Mouse (Mus musculus) adrenal gland, postnatal 25 days (tissue): ENCODE data around the gene Ccl21b. TPM values are rescaled to one million over a fixed set of nuclear protein-coding genes. Genes with fewer than 3 reads are reported as not detected.
"Not testable (repeated sequence)": the region's sequence is repeated elsewhere in the genome, so short reads cannot be mapped to it uniquely, and the experiment has no call there.

Source experiments
- DNase-seq: peaks from one replicate; pipeline ENCODE4 v3.0.0; 2021; ENCODE audit warnings: mixed read lengths
- long read RNA-seq: library from polyadenylated mRNA; stranded (forward); transcript quantifications from one replicate; pipeline ENCODE4 v2.0.0, GENCODE M21; 2021
- total RNA-seq: library from RNA; stranded (reverse); gene quantifications from 2 replicates; pipeline ENCODE4 v1.2.3, GENCODE M21; 2021

Ccl21b gene
- not detected in 2 replicates for total RNA-seq
- long read RNA-seq: 0 reads

- not testable (repeated sequence) for DNase-seq
Observed at GRCm38 (mm10) chr4:42255467-42255866, at the start of gene Ccl21b. Ccl21b (plus strand) TSS chr4:42255767.

- DNase-seq: not testable (repeated sequence)
Observed at GRCm38 (mm10) chr4:42240339-42240738, 15.2 kb upstream of the Ccl21b start, which contains the start of gene Gm10600. Gm10600 (plus strand) TSS chr4:42240639.

- not testable (repeated sequence) for DNase-seq
Observed at GRCm38 (mm10) chr4:42293967-42294366, 38.4 kb downstream of the Ccl21b start, which contains the start of gene Gm21953. Gm21953 (plus strand) TSS chr4:42294267.

Other genes starting within 250 kb of the Ccl21b start
- 0.95 TPM in 1 of 2 replicates, not detected in the other for gene Gm21093, start 221.0 kb upstream of the Ccl21b start, total RNA-seq
- gene Gm3893, start 164.6 kb upstream of the Ccl21b start, total RNA-seq: not detected in 2 replicates
- 2.2 and 3.6 TPM in 2 replicates for gene Gm13304, start 140.9 kb upstream of the Ccl21b start, total RNA-seq
- 16.7 TPM in 1 of 2 replicates, not detected in the other for gene Gm13306, start 102.3 kb upstream of the Ccl21b start, total RNA-seq
- gene Gm13305, start 87.2 kb upstream of the Ccl21b start, total RNA-seq: not detected in 2 replicates
- 1.1 and 1.8 TPM in 2 replicates for gene Gm10600, start 15.1 kb upstream of the Ccl21b start, total RNA-seq
- not detected in 2 replicates for gene Gm21953, start 38.5 kb downstream of the Ccl21b start, total RNA-seq
- not detected in 2 replicates for gene Fam205a3, start 62.6 kb downstream of the Ccl21b start, total RNA-seq
- gene Gm21586, start 183.6 kb downstream of the Ccl21b start, total RNA-seq: not detected in 2 replicates
- 0.70 TPM in 1 of 2 replicates, not detected in the other for gene Gm2163, start 211.0 kb downstream of the Ccl21b start, total RNA-seq